Comparison of ENCODE assay signal across 35 mouse cellular contexts in genomic region chr14:12091730-12092129, GRCm38 (mm10).
"Had no signal": no experiment of that assay in that cellular context is flagged by ENCODE, and none has a peak within 500 bp of the region (broad histone marks: within the 10 kb centered on the region; RNA-seq: fewer than 3 reads in every experiment).

No protein-coding gene starts in this region.

- H3K4me2 ChIP-seq: heart, embryonic 11.5 days; heart, embryonic 12.5 days; heart, embryonic 13.5 days; heart, embryonic 15.5 days; hindbrain, embryonic 12.5 days; hindbrain, embryonic 13.5 days; hindbrain, embryonic 14.5 days; hindbrain, embryonic 15.5 days; intestine, embryonic 15.5 days; kidney, embryonic 15.5 days had no signal

- H3K4me3 ChIP-seq: heart, embryonic 10.5 days; heart, embryonic 12.5 days; heart, embryonic 13.5 days; heart, embryonic 15.5 days; hindbrain, embryonic 10.5 days; hindbrain, embryonic 12.5 days; hindbrain, embryonic 13.5 days; hindbrain, embryonic 15.5 days; intestine, embryonic 15.5 days; kidney, embryonic 15.5 days; layer of hippocampus, adult 2 months had no signal

- H3K9me3 ChIP-seq: heart, embryonic 10.5 days; heart, embryonic 12.5 days; heart, embryonic 13.5 days; heart, embryonic 15.5 days; hindbrain, embryonic 10.5 days; hindbrain, embryonic 12.5 days; hindbrain, embryonic 13.5 days; hindbrain, embryonic 15.5 days; intestine, embryonic 15.5 days; kidney, embryonic 15.5 days had no signal

- H3K27ac ChIP-seq: heart, embryonic 10.5 days; heart, embryonic 13.5 days; heart, embryonic 15.5 days; hindbrain, embryonic 10.5 days; hindbrain, embryonic 13.5 days; hindbrain, embryonic 14.5 days; hindbrain, embryonic 15.5 days; hindbrain, postnatal 0 days; intestine, embryonic 15.5 days; kidney, embryonic 15.5 days; kidney, postnatal 0 days; layer of hippocampus, adult 2 months had no signal

- ATAC-seq: hindbrain, embryonic 16.5 days; hindbrain, postnatal 0 days; inflammation-experienced regulatory T-cells, adult 6 months; intestine, embryonic 15.5 days; intestine, embryonic 16.5 days; intestine, postnatal 0 days had no signal

- H3K4me1 ChIP-seq: heart, embryonic 15.5 days; hindbrain, embryonic 12.5 days; hindbrain, embryonic 13.5 days; intestine, embryonic 15.5 days had no signal

- H3K9ac ChIP-seq: heart, embryonic 12.5 days; heart, embryonic 13.5 days; heart, embryonic 15.5 days; hindbrain, embryonic 12.5 days; hindbrain, embryonic 13.5 days; hindbrain, embryonic 14.5 days; hindbrain, embryonic 15.5 days; intestine, embryonic 15.5 days; kidney, embryonic 15.5 days had no signal

- H3K27me3 ChIP-seq: heart, embryonic 12.5 days; heart, embryonic 13.5 days; heart, embryonic 15.5 days; hindbrain, embryonic 12.5 days; hindbrain, embryonic 13.5 days; hindbrain, embryonic 15.5 days; intestine, embryonic 15.5 days; kidney, embryonic 15.5 days had no signal

- H3K36me3 ChIP-seq: heart, embryonic 10.5 days; heart, embryonic 12.5 days; heart, embryonic 13.5 days; heart, embryonic 15.5 days; hindbrain, embryonic 10.5 days; hindbrain, embryonic 12.5 days; hindbrain, embryonic 13.5 days; hindbrain, embryonic 15.5 days; intestine, embryonic 15.5 days; kidney, embryonic 15.5 days had no signal

- DNase-seq: heart, postnatal 10 days; heart, postnatal 14 days; heart, postnatal 36 days; heart, postnatal 4 days; kidney, adult 11 months; kidney, adult 18-20 months; kidney, adult 2 months; kidney, adult 8-10 months; kidney, adult 9 months; kidney, postnatal 10 days; kidney, postnatal 14 days; kidney, postnatal 25 days; kidney, postnatal 36 days; kidney, postnatal 4 days; layer of hippocampus, adult 9-11 months; layer of hippocampus, postnatal 36 days had no signal
